Mouse (Mus musculus): Measurements from ENCODE around the gene Myh3.

- TF ChIP-seq CTCF (IDR thresholded peaks at IDR 0.05; ENCODE audit: borderline replicate concordance, extremely low read depth, insufficient read depth, insufficient read length) (no peak), POLR2A (IDR thresholded peaks at IDR 0.05; ENCODE audit: borderline replicate concordance, extremely low read depth, insufficient read depth, insufficient read length, poor library complexity, severe bottlenecking) (no peak)
Measured at GRCm38 (mm10) chr11:67078000-67078399, at the start of gene Myh3.
